Mouse (Mus musculus) forebrain, embryonic 15.5 days (tissue): ENCODE results near the gene Nell2. TPM values are rescaled to one million over a fixed set of nuclear protein-coding genes. Genes with fewer than 3 reads are reported as not detected.

Experiments
- ATAC-seq: fragments of 200-750 bp; cut with Nextera tagmentation; replicated peaks from 2 replicates; pipeline ENCODE4 v1.8.0; 2017; ENCODE audit warnings: mild to moderate bottlenecking, moderate TSS enrichment, moderate library complexity
- H3K27ac ChIP-seq: fragments of 300-500 bp; sonication (generic); replicated peaks from 2 replicates; pipeline ENCODE4 v1.5.1; 2015; ENCODE audit warnings: mild to moderate bottlenecking, inconsistent platforms
- H3K27me3 ChIP-seq: fragments of 300-500 bp; sonication (generic); 2 replicates; pipeline ENCODE4 v1.6.1; 2015; ENCODE audit warnings: inconsistent platforms
- H3K36me3 ChIP-seq: fragments of 300-500 bp; sonication (generic); 2 replicates; pipeline ENCODE4 v1.6.1; 2015; ENCODE audit warnings: mild to moderate bottlenecking, inconsistent platforms
- H3K4me1 ChIP-seq: fragments of 300-500 bp; sonication (generic); 2 replicates; pipeline ENCODE4 v1.6.1; 2015; ENCODE audit warnings: inconsistent platforms
- H3K4me2 ChIP-seq: fragments of 300-500 bp; sonication (generic); replicated peaks from 2 replicates; pipeline ENCODE4 v1.6.1; 2015; ENCODE audit warnings: mild to moderate bottlenecking, inconsistent platforms
- H3K4me3 ChIP-seq: fragments of 300-500 bp; sonication (generic); 2 replicates; pipeline ENCODE4 v1.5.1; 2015; ENCODE audit warnings: mild to moderate bottlenecking, inconsistent platforms
- H3K9ac ChIP-seq: fragments of 300-500 bp; sonication (generic); replicated peaks from 2 replicates; pipeline ENCODE4 v1.6.1; 2015; ENCODE audit warnings: mild to moderate bottlenecking, inconsistent platforms
- H3K9me3 ChIP-seq: fragments of 300-500 bp; sonication (generic); 2 replicates; pipeline ENCODE4 v1.6.1; 2016; ENCODE audit warnings: inconsistent platforms
- WGBS: fragments of 180-500 bp; shearing (Covaris S2); methylation state at CpG from one replicate; pipeline ENCODE4 v1.1.7; 2015; ENCODE audit warnings: mixed read lengths; 5-methylcytosine and 5-hydroxymethylcytosine counted together
- polyA plus RNA-seq: library from polyadenylated mRNA; unstranded; fragments of >200 nt; fragmentation: Nextera tagmentation; extraction: Ambion mirVana; gene quantifications from 2 replicates; pipeline ENCODE4 v1.2.1, GENCODE M21; 2015

Gene Nell2
- polyA plus RNA-seq, 1 experiment from 2014 or later = 213 TPM

- Histone ChIP-seq H3K27me3 (no peaks in the 10 kb centered on the region), H3K4me2 (no peak overlapping the region), H3K9ac (no peak overlapping the region), H3K36me3 (peaks cover 4% of the 10 kb centered on the region; the same call in 1 of the 2 replicates), H3K27ac (no peak overlapping the region), H3K4me3 (no peak overlapping the region), H3K4me1 (no peaks in the 10 kb centered on the region), H3K9me3 (no peaks in the 10 kb centered on the region)
- WGBS = 86% methylated on average over 4 of the region's 4 CpGs
- ATAC-seq = no peak
These were observed 68.3 kb downstream of the Nell2 start for GRCm38 (mm10) chr15:95460041-95460566.

- no peaks in the 10 kb centered on the region for H3K9me3 ChIP-seq
- H3K9ac ChIP-seq = no peak overlapping the region
- no peak overlapping the region for H3K4me2 ChIP-seq
- WGBS = 84% methylated on average over 11 of the region's 11 CpGs
- no peaks in the 10 kb centered on the region for H3K4me1 ChIP-seq
- H3K27me3 ChIP-seq = no peaks in the 10 kb centered on the region
- H3K27ac ChIP-seq = no peak overlapping the region
- ATAC-seq = no peak
- H3K36me3 ChIP-seq = no peaks in the 10 kb centered on the region
- H3K4me3 ChIP-seq = no peak overlapping the region
These were observed 83.8 kb downstream of the Nell2 start for GRCm38 (mm10) chr15:95444586-95444985.

DNA sequence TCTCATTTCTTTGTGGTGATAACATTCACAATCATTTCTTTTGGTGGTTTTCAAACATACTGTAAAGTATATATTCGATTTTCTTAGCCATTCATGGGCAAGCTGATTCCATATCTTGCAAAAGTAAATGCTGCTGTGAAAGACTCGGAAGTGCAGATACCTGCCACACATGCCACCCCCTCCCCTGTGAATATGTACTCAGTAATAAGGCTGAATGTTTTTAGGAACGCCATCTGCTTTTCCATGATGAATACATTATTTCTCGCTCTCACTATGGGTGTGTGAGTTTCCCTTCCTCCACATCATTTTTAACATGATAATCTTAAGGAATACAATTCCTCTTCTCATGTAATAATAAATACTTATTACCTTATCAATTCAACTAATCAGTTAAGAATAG, 90.6 kb downstream of the Nell2 start:
- no peak for ATAC-seq
- Histone ChIP-seq H3K4me3 (no peak overlapping the region), H3K4me1 (no peaks in the 10 kb centered on the region), H3K36me3 (peaks cover 4% of the 10 kb centered on the region; the same call in 1 of the 2 replicates), H3K9me3 (no peaks in the 10 kb centered on the region), H3K4me2 (no peak overlapping the region), H3K27ac (no peak overlapping the region), H3K9ac (no peak overlapping the region), H3K27me3 (no peaks in the 10 kb centered on the region)
- WGBS = 73% methylated on average over 4 of the region's 4 CpGs

DNA sequence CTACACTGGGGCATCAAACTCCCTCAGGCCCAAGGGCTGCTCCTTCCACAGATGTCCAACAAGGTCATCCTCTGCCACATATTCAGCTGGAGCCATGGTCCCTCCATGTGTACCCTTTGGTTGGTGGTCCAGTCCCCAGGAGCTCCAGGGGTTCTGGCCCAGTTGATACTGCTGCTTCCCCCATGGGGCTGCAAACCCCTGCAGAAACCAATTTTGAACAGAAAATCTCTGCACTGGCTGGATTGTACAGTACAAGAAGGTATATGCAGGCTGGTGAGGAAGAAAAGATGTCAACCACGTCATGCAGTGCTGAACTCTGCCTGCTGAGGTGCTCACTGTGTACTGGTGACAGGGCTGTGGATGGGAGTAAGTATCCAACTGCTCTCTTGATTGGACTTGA, 92.1 kb downstream of the Nell2 start:
- peaks cover 1% of the 10 kb centered on the region; the same call in 1 of the 2 replicates for H3K4me1 ChIP-seq
- no peak overlapping the region for H3K9ac ChIP-seq
- H3K9me3 ChIP-seq = no peaks in the 10 kb centered on the region
- no peaks in the 10 kb centered on the region for H3K27me3 ChIP-seq
- no peak overlapping the region for H3K4me2 ChIP-seq
- ATAC-seq = no peak
- WGBS = 89% methylated on average over 1 of the region's 1 CpGs
- H3K4me3 ChIP-seq = no peak overlapping the region
- no peak overlapping the region for H3K27ac ChIP-seq
- peaks cover 10% of the 10 kb centered on the region; the same call in 1 of the 2 replicates for H3K36me3 ChIP-seq

GRCm38 (mm10) chr15:95431156-95431799, 97.1 kb downstream of the Nell2 start:
- no peak for ATAC-seq
- Histone ChIP-seq H3K4me3 (no peak overlapping the region), H3K27ac (no peak overlapping the region), H3K4me2 (no peak overlapping the region), H3K36me3 (peaks cover 10% of the 10 kb centered on the region; the same call in 1 of the 2 replicates), H3K4me1 (peaks cover 17% of the 10 kb centered on the region), H3K27me3 (no peaks in the 10 kb centered on the region), H3K9ac (no peak overlapping the region), H3K9me3 (no peaks in the 10 kb centered on the region)
- 61% methylated on average over 13 of the region's 13 CpGs for WGBS

GRCm38 (mm10) chr15:95430000-95430399, 98.4 kb downstream of the Nell2 start:
- ATAC-seq = no peak
- Histone ChIP-seq H3K27ac (no peak overlapping the region), H3K4me2 (no peak overlapping the region), H3K9me3 (no peaks in the 10 kb centered on the region), H3K9ac (no peak overlapping the region), H3K36me3 (peaks cover 8% of the 10 kb centered on the region; the same call in 1 of the 2 replicates), H3K4me3 (no peak overlapping the region), H3K4me1 (peaks cover 17% of the 10 kb centered on the region), H3K27me3 (no peaks in the 10 kb centered on the region)
- 94% methylated on average over 8 of the region's 8 CpGs for WGBS

DNA sequence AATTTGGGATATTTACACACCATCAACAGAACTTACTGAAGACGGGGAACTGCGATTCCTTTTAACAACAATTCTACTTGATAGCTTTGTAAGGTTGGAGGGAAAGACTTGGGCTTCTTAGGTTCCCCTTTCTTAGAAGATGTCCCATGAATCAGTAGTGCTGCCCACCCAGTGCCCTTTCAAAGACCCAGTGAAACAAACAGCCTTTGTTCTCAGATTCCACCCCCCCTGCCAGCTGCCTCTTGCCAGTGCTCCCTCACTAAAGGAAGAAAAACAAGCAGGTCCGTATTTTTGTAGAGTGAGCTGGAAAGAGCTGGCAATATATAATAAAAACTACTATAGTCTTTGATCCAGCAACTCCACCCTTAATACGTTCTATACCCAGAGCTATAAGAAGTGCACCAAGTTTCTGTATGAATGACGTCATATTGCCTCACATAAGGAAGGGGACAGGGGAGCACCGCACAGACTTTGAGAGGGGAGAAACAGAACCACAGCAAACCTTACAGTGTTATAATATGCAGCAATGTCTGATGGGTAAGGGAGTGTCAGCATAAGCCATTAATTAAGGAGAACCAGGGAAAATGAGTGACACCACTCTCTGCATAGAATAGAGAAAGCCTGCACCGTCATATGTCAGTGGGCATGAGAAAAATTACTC, 100.2 kb downstream of the Nell2 start:
- Histone ChIP-seq H3K27me3 (no peaks in the 10 kb centered on the region), H3K4me2 (no peak overlapping the region; the same call in 1 of the 2 replicates), H3K9me3 (no peaks in the 10 kb centered on the region), H3K4me3 (no peak overlapping the region), H3K36me3 (0 out of 2 replicates have a peak, but pooled peaks cover 6% of the 10 kb centered on the region), H3K27ac (peak overlapping the region; percentile 22), H3K4me1 (peaks cover 20% of the 10 kb centered on the region), H3K9ac (no peak overlapping the region)
- peak; percentile 62; the same call in 1 of the 2 replicates for ATAC-seq
- 8% methylated on average over 7 of the region's 7 CpGs for WGBS

GRCm38 (mm10) chr15:95425085-95425484, 103.3 kb downstream of the Nell2 start:
- peaks cover 6% of the 10 kb centered on the region; the same call in 1 of the 2 replicates for H3K36me3 ChIP-seq
- ATAC-seq = no peak
- 69% methylated on average over 7 of the region's 7 CpGs for WGBS
- H3K27ac ChIP-seq = no peak overlapping the region
- H3K9ac ChIP-seq = no peak overlapping the region
- H3K9me3 ChIP-seq = no peaks in the 10 kb centered on the region
- H3K4me1 ChIP-seq = peaks cover 26% of the 10 kb centered on the region
- H3K4me3 ChIP-seq = no peak overlapping the region
- no peaks in the 10 kb centered on the region for H3K27me3 ChIP-seq
- H3K4me2 ChIP-seq = no peak overlapping the region

- Histone ChIP-seq H3K4me2 (no peak overlapping the region), H3K27ac (0 out of 2 replicates have a peak overlapping the region, but pooled peaks have one; percentile 17)
- ATAC-seq = 0 out of 2 replicates have a peak, but pooled peaks have one; percentile 43
These were observed 106.0 kb downstream of the Nell2 start for GRCm38 (mm10) chr15:95422226-95422950.

DNA sequence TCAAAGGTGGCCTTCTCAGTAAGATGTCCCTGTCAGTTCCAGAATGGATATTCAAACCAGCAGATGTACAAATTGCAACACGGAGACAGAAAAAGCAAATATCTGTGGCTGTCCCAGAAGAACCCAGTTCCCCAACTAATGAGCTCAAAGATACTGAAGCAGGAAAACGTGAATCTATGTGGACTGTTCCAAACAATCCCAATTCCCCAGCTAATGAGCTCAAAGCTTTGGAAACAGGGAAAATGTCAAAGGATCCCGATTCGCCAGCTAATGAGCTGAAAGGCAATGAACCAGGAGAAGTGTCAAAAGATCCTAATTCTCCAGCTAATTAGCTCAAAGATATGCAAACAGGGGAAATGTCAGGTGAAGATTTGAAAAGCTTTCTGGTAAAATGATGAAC, 109.7 kb downstream of the Nell2 start:
- no peak overlapping the region for H3K4me2 ChIP-seq
- H3K4me1 ChIP-seq = peaks cover 20% of the 10 kb centered on the region
- H3K27ac ChIP-seq = peak overlapping the region; percentile 35; the same call in 1 of the 2 replicates
- H3K27me3 ChIP-seq = no peaks in the 10 kb centered on the region
- H3K4me3 ChIP-seq = no peak overlapping the region
- H3K36me3 ChIP-seq = peaks cover 17% of the 10 kb centered on the region
- H3K9ac ChIP-seq = no peak overlapping the region
- WGBS = 17% methylated on average over 4 of the region's 4 CpGs
- ATAC-seq = no peak
- H3K9me3 ChIP-seq = no peaks in the 10 kb centered on the region

More at GRCm38 (mm10) chr15:95422226-95422950, 106.0 kb downstream of the Nell2 start:
- peaks cover 20% of the 10 kb centered on the region for H3K4me1 ChIP-seq
- peaks cover 11% of the 10 kb centered on the region for H3K36me3 ChIP-seq
- WGBS = 14% methylated on average over 15 of the region's 15 CpGs
- no peaks in the 10 kb centered on the region for H3K9me3 ChIP-seq
- H3K9ac ChIP-seq = no peak overlapping the region
- H3K27me3 ChIP-seq = no peaks in the 10 kb centered on the region
- H3K4me3 ChIP-seq = no peak overlapping the region

DNA sequence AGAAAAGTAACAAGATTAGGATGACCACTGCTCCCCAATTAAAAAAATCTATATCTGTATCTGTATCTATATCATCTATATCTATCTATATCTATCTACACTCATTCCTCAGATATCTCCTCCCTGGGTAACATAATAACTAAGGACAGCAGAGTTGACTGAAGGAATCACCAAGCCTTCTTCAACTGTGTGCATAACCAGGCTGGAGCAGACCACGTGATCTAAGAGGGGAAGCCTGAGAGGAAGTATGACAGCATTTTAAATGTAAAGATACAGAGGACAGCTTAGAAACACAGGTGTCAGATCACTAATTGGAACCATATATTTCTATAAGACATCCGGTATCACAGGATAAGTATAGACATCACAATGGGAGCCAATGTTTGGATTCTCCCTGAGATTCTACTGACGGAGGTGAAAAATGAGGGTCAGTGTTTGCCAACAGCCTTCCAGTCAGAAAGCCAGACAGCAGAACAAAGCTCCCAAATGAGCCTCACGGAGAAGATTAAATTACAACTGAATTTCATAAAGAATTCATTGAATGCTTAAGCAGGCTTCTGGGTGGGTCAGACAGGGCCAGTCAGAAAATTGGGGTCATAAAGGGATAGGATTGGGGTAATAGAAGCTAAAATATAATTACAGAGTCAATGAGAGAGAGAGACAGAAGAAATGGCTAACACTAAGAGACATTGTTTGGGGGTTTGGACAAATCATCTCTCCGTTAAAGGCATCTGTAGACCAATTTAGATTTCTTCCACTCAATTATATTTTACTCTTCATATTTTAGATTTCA, 116.2 kb downstream of the Nell2 start:
- Histone ChIP-seq H3K27me3 (no peaks in the 10 kb centered on the region), H3K4me3 (no peak overlapping the region), H3K36me3 (peaks cover 4% of the 10 kb centered on the region), H3K27ac (no peak overlapping the region), H3K9ac (no peak overlapping the region), H3K4me2 (no peak overlapping the region), H3K9me3 (no peaks in the 10 kb centered on the region), H3K4me1 (no peaks in the 10 kb centered on the region)
- WGBS = 61% methylated on average over 5 of the region's 5 CpGs
- ATAC-seq = no peak
